Comparison of ENCODE assay signal across 14 mouse cellular contexts in the genomic region with DNA sequence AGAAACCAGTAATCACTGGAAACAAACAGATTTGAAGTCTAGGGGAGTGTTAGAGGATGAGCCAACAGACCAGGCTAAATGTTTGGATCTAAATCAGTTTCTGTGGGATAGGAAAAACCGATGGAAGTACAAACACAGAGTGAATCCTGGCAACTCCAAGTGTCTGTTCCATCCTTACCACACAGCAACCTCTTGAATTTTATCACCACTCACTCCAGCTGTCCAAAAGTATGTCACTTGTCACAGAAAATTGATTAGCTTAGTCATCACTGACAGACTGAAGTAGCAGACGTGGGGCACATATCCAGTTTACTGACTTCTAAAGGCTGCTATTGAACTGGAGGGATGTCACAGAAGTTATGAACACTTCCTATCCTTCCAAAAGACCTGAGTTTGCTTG.
"Had no signal": no experiment of that assay in that cellular context is flagged by ENCODE, and none has a peak within 500 bp of the region (broad histone marks: within the 10 kb centered on the region; RNA-seq: fewer than 3 reads in every experiment).

No protein-coding gene starts in this region.

- H3K27me3 ChIP-seq: liver, embryonic 13.5 days had no signal

- DNase-seq: kidney, adult 2 months; kidney, postnatal 25 days; layer of hippocampus, postnatal 36 days; liver, embryonic 13.5 days; lung, adult 2 months; lung, postnatal 14 days; lung, postnatal 4 days; midbrain, embryonic 14.5 days; thymus, adult 18-20 months; thymus, postnatal 14 days; thymus, postnatal 4 days had no signal

- H3K9ac ChIP-seq: liver, embryonic 13.5 days had no signal

- H3K36me3 ChIP-seq: liver, embryonic 13.5 days had no signal

- H3K27ac ChIP-seq: kidney, postnatal 0 days; left cerebral cortex, adult 2 months; liver, embryonic 13.5 days had no signal

- H3K4me3 ChIP-seq: left cerebral cortex, adult 2 months; liver, embryonic 13.5 days had no signal

- H3K4me1 ChIP-seq: liver, embryonic 13.5 days had no signal

- H3K9me3 ChIP-seq: liver, embryonic 13.5 days had no signal

- H3K4me2 ChIP-seq: liver, embryonic 13.5 days; midbrain, embryonic 11.5 days had no signal
